Mouse (Mus musculus) megakaryocyte, embryonic 14.5 days (primary cell): ENCODE data around the gene Fcgr3. TPM values are rescaled to one million over a fixed set of nuclear protein-coding genes. Genes with fewer than 3 reads are reported as not detected.
"Not testable (repeated sequence)": the region's sequence is repeated elsewhere in the genome, so short reads cannot be mapped to it uniquely, and the experiment has no call there.

Source experiments
- H3K27me3 ChIP-seq: replicated peaks from 2 replicates; pipeline ENCODE3; 2012; ENCODE audit warnings: inconsistent platforms
- H3K36me3 ChIP-seq: replicated peaks from 2 replicates; pipeline ENCODE3; 2012; ENCODE audit warnings: low read length, inconsistent platforms, mixed read lengths
- H3K4me1 ChIP-seq: 2 replicates; pipeline ENCODE4 v1.6.1; 2012; ENCODE audit warnings: inconsistent platforms
- H3K4me3 ChIP-seq: replicated peaks from 2 replicates; pipeline ENCODE3; 2012; ENCODE audit warnings: moderate library complexity, mild to moderate bottlenecking, inconsistent platforms
- H3K9me3 ChIP-seq: 2 replicates; pipeline ENCODE4 v1.6.1; 2012; ENCODE audit warnings: inconsistent platforms
- FLI1 ChIP-seq: IDR thresholded peaks from 2 replicates; pipeline ENCODE4 v1.6.1; 2012; ENCODE audit warnings: low read length, inconsistent platforms, mixed read lengths
- GATA1 ChIP-seq: IDR thresholded peaks from 3 replicates; pipeline ENCODE4 v1.6.1; 2012; ENCODE audit warnings: mixed read lengths, low read length, inconsistent platforms, borderline replicate concordance
- polyA plus RNA-seq: library from polyadenylated mRNA; stranded (reverse); fragments of >175 nt; gene quantifications from 2 replicates; pipeline ENCODE4 v1.2.3, GENCODE M21; 2012; ENCODE audit warnings: low replicate concordance; ENCODE audit not compliant: insufficient read depth

Fcgr3 gene
- 9.2 TPM in 1 of 2 replicates, not detected in the other for polyA plus RNA-seq

GRCm38 (mm10) chr1:171064491-171065242 lies at the start of gene Fcgr3:
TSS of gene Fcgr3 (minus strand) at chr1:171064935.
- Histone ChIP-seq H3K4me1 (peaks cover 14% of the 10 kb centered on the region), H3K4me3 (peak within 1 kb of the TSS; percentile 83), H3K9me3 (peaks cover 17% of the 10 kb centered on the region)
- H3K27me3 ChIP-seq, H3K36me3 ChIP-seq: not testable (repeated sequence)

- Histone ChIP-seq H3K9me3 (no peaks in the 10 kb centered on the region), H3K4me3 (peak within 1 kb of the TSS; percentile 92), H3K4me1 (peaks cover 65% of the 10 kb centered on the region), H3K36me3 (no peaks in the 10 kb centered on the region), H3K27me3 (no peaks in the 10 kb centered on the region)
- TF ChIP-seq GATA1 (no peak), FLI1 (0 out of 2 replicates have a peak, but pooled peaks have one; percentile 28)
These were observed 49.2 kb upstream of the Fcgr3 start, which contains the start of gene Cfap126 for GRCm38 (mm10) chr1:171113873-171114299. TSS of gene Cfap126 (plus strand) at chr1:171113918.

GRCm38 (mm10) chr1:171112986-171113385 lies 48.3 kb upstream of the Fcgr3 start:
- Histone ChIP-seq H3K36me3 (no peaks in the 10 kb centered on the region), H3K27me3 (no peaks in the 10 kb centered on the region), H3K9me3 (no peaks in the 10 kb centered on the region), H3K4me3 (peak overlapping the region; percentile 82), H3K4me1 (peaks cover 59% of the 10 kb centered on the region)
- TF ChIP-seq FLI1 (no peak), GATA1 (no peak)

GRCm38 (mm10) chr1:171111781-171112575 lies 47.2 kb upstream of the Fcgr3 start:
- H3K4me1 ChIP-seq: peaks cover 57% of the 10 kb centered on the region
- H3K9me3 ChIP-seq: no peaks in the 10 kb centered on the region
- H3K27me3 ChIP-seq: no peaks in the 10 kb centered on the region
- TF ChIP-seq FLI1 (no peak), GATA1 (no peak)
- H3K36me3 ChIP-seq: no peaks in the 10 kb centered on the region
- H3K4me3 ChIP-seq: peak overlapping the region; percentile 93

- no peaks in the 10 kb centered on the region for H3K9me3 ChIP-seq
- H3K36me3 ChIP-seq: no peaks in the 10 kb centered on the region
- H3K27me3 ChIP-seq: no peaks in the 10 kb centered on the region
- peak overlapping the region; percentile 93 for H3K4me3 ChIP-seq
- TF ChIP-seq GATA1 (no peak), FLI1 (no peak)
- H3K4me1 ChIP-seq: peaks cover 52% of the 10 kb centered on the region
These were observed 46.5 kb upstream of the Fcgr3 start for GRCm38 (mm10) chr1:171111020-171111780.

- no peaks in the 10 kb centered on the region for H3K27me3 ChIP-seq
- H3K4me1 ChIP-seq: peaks cover 46% of the 10 kb centered on the region
- TF ChIP-seq FLI1: no peak
- TF ChIP-seq GATA1: no peak
- peak overlapping the region; percentile 93 for H3K4me3 ChIP-seq
- H3K9me3 ChIP-seq: no peaks in the 10 kb centered on the region
- H3K36me3 ChIP-seq: no peaks in the 10 kb centered on the region
These were observed 45.9 kb upstream of the Fcgr3 start for GRCm38 (mm10) chr1:171110659-171111019.

- H3K4me3 ChIP-seq: no peak overlapping the region
- no peaks in the 10 kb centered on the region for H3K36me3 ChIP-seq
- H3K27me3 ChIP-seq: no peaks in the 10 kb centered on the region
- no peak for TF ChIP-seq GATA1
- TF ChIP-seq FLI1: no peak
- H3K9me3 ChIP-seq: no peaks in the 10 kb centered on the region
- H3K4me1 ChIP-seq: peaks cover 38% of the 10 kb centered on the region
These were observed 44.9 kb upstream of the Fcgr3 start for GRCm38 (mm10) chr1:171109620-171110019.

- TF ChIP-seq GATA1: no peak
- no peak for TF ChIP-seq FLI1
- Histone ChIP-seq H3K27me3 (peaks cover 2% of the 10 kb centered on the region), H3K9me3 (0 out of 2 replicates have a peak, but pooled peaks cover 3% of the 10 kb centered on the region), H3K36me3 (no peaks in the 10 kb centered on the region), H3K4me3 (no peak overlapping the region), H3K4me1 (peaks cover 21% of the 10 kb centered on the region)
These were observed 40.5 kb upstream of the Fcgr3 start for GRCm38 (mm10) chr1:171105226-171105625.

- peak overlapping the region; percentile 94 for H3K4me3 ChIP-seq
- H3K4me1 ChIP-seq: peaks cover 14% of the 10 kb centered on the region
- H3K9me3 ChIP-seq: peaks cover 8% of the 10 kb centered on the region; the same call in 1 of the 2 replicates
- peaks cover 2% of the 10 kb centered on the region for H3K27me3 ChIP-seq
- TF ChIP-seq FLI1: no peak
- no peak for TF ChIP-seq GATA1
- H3K36me3 ChIP-seq: no peaks in the 10 kb centered on the region
These were observed 38.6 kb upstream of the Fcgr3 start for GRCm38 (mm10) chr1:171103179-171103840.
